Mouse (Mus musculus) ES-Bruce4 (cell line): Measurements from ENCODE around the gene Muc13.

Experiments
- CTCF ChIP-seq: IDR thresholded peaks from one replicate; pipeline ENCODE4 v1.8.1; 2011; ENCODE audit warnings: low read depth, low read length
- EP300 ChIP-seq: IDR thresholded peaks from 2 replicates; pipeline ENCODE4 v1.6.1; 2011; ENCODE audit warnings: low read depth, low read length; ENCODE audit not compliant: insufficient read depth
- POLR2A ChIP-seq: IDR thresholded peaks from one replicate; pipeline ENCODE4 v1.8.1; 2011; ENCODE audit warnings: low read length; ENCODE audit not compliant: insufficient read depth

DNA sequence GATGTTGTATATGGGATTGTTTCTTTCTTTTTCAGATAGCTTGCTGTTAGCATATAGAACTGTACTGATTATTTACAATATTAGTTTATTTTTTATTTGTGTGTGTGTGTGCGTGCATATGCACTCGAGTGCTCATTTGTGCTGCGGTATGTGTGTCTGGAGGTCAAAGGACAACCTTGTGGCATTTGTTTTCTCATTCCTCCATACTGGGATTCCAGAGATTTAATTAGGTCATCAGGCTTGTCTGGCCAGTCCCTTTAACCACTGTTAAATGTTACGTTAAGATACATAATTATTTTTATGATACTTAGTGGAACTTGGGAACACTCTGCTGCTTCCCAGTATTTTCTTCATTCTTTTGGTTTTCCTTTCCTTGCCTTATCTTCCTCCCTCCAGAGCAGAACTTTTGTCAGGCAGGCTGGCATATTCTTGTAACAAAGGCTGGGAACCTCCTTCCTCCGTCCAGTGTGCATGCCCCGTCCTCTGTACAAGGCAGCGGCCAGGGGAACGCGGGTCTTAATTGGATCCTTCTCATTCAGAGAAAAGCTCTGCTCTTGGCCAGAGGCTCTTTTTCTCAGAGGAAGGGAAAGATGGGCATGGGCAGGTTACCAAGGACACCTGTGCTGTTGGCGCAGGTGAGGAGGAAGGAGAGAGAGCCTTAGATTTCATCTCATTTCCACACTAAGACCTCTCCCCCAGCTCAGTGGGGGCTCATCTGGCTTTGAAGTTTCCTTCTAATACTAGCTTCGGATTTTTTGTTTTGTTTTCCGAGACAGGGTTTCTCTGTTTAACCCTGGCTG is 48.4 kb downstream of the Muc13 start:
- TF ChIP-seq POLR2A (no peak), EP300 (no peak), CTCF (no peak)
